Mouse (Mus musculus) cortical plate, adult 2 months (tissue): ENCODE data around the gene Gpr158. TPM values are rescaled to one million over a fixed set of nuclear protein-coding genes. Genes with fewer than 3 reads are reported as not detected.
A peak's percentile ranks its signal among the peaks of the same experiment; 100 is the strongest.

Experiments
- H3K27ac ChIP-seq: fragments of 200-500 bp; 2 replicates; pipeline ENCODE4 v1.5.1; 2012; ENCODE audit warnings: low read length, control low read depth, inconsistent platforms; ENCODE audit not compliant: insufficient read depth
- H3K4me1 ChIP-seq: fragments of 200-500 bp; 2 replicates; pipeline ENCODE4 v1.6.1; 2011; ENCODE audit warnings: low read length; ENCODE audit not compliant: control insufficient read depth, insufficient read depth
- H3K4me3 ChIP-seq: fragments of 200-500 bp; 2 replicates; pipeline ENCODE4 v1.5.1; 2011; ENCODE audit warnings: mild to moderate bottlenecking, low read length, control low read depth; ENCODE audit not compliant: insufficient read depth
- CTCF ChIP-seq: fragments of 200-500 bp; IDR thresholded peaks from 2 replicates; pipeline ENCODE4 v1.5.1; 2011; ENCODE audit warnings: mild to moderate bottlenecking, control low read depth, low read length; ENCODE audit not compliant: insufficient read depth; ENCODE audit errors: extremely low read depth
- POLR2A ChIP-seq: fragments of 200-500 bp; IDR thresholded peaks from 2 replicates; pipeline ENCODE4 v1.6.1; 2011; ENCODE audit warnings: mild to moderate bottlenecking, low read length, control low read depth; ENCODE audit not compliant: insufficient read depth; ENCODE audit errors: extremely low read depth
- polyA plus RNA-seq: library from polyadenylated mRNA; depleted of rRNA; stranded (reverse); fragments of >200 nt; gene quantifications from 2 replicates; pipeline ENCODE4 v1.2.3, GENCODE M21; 2012; rRNA removed

Gpr158 gene
- polyA plus RNA-seq, result 49.3 and 56.8 TPM in 2 replicates

GRCm38 (mm10) chr2:21367345-21368111 is at the start of gene Gpr158:
Gpr158 (plus strand) TSS chr2:21367542.
- peak within 1 kb of the TSS; percentile 96 for H3K4me3 ChIP-seq
- H3K27ac ChIP-seq, result peak within 1 kb of the TSS; percentile 82
- TF ChIP-seq POLR2A (peak; percentile 85), CTCF (no peak)
- H3K4me1 ChIP-seq, result peaks cover 3% of the 10 kb centered on the region; the same call in 1 of the 2 replicates

GRCm38 (mm10) chr2:21343821-21344220 is 23.5 kb upstream of the Gpr158 start:
- H3K27ac ChIP-seq, result no peak overlapping the region
- TF ChIP-seq POLR2A (no peak), CTCF (no peak)

GRCm38 (mm10) chr2:21368351-21369170 is 1.2 kb downstream of the Gpr158 start:
- peak overlapping the region; percentile 96 for H3K4me3 ChIP-seq
- peaks cover 3% of the 10 kb centered on the region; the same call in 1 of the 2 replicates for H3K4me1 ChIP-seq
- H3K27ac ChIP-seq, result peak overlapping the region; percentile 82
- TF ChIP-seq CTCF (no peak), POLR2A (no peak)

More at GRCm38 (mm10) chr2:21343821-21344220, 23.5 kb upstream of the Gpr158 start:
- H3K4me1 ChIP-seq, result no peaks in the 10 kb centered on the region
- no peak overlapping the region for H3K4me3 ChIP-seq

- no peak for TF ChIP-seq POLR2A
- TF ChIP-seq CTCF, result no peak
- Histone ChIP-seq H3K27ac (peak overlapping the region; percentile 82; the same call in 1 of the 2 replicates), H3K4me1 (peaks cover 3% of the 10 kb centered on the region; the same call in 1 of the 2 replicates), H3K4me3 (peak overlapping the region; percentile 96)
Observed at GRCm38 (mm10) chr2:21369171-21369485, 1.8 kb downstream of the Gpr158 start.

- Histone ChIP-seq H3K4me1 (peaks cover 3% of the 10 kb centered on the region; the same call in 1 of the 2 replicates), H3K27ac (no peak overlapping the region), H3K4me3 (peak overlapping the region; percentile 96)
- TF ChIP-seq CTCF, result no peak
- peak; percentile 30; the same call in 1 of the 2 replicates for TF ChIP-seq POLR2A
Observed at GRCm38 (mm10) chr2:21369556-21369955, 2.2 kb downstream of the Gpr158 start.

GRCm38 (mm10) chr2:21379516-21379915 is 12.2 kb downstream of the Gpr158 start:
- no peak overlapping the region for H3K4me3 ChIP-seq
- TF ChIP-seq POLR2A (no peak), CTCF (no peak)
- no peak overlapping the region for H3K27ac ChIP-seq
- peaks cover 2% of the 10 kb centered on the region; the same call in 1 of the 2 replicates for H3K4me1 ChIP-seq

- TF ChIP-seq CTCF, result no peak
- no peak for TF ChIP-seq POLR2A
- Histone ChIP-seq H3K4me3 (no peak overlapping the region), H3K4me1 (no peaks in the 10 kb centered on the region), H3K27ac (no peak overlapping the region)
Observed at GRCm38 (mm10) chr2:21392727-21393126, 25.4 kb downstream of the Gpr158 start.

- TF ChIP-seq POLR2A, result no peak
- TF ChIP-seq CTCF, result no peak
- Histone ChIP-seq H3K27ac (no peak overlapping the region), H3K4me1 (no peaks in the 10 kb centered on the region), H3K4me3 (no peak overlapping the region)
Observed at GRCm38 (mm10) chr2:21397347-21397746, 30.0 kb downstream of the Gpr158 start.

GRCm38 (mm10) chr2:21399657-21400056 is 32.3 kb downstream of the Gpr158 start:
- no peak overlapping the region for H3K27ac ChIP-seq
- TF ChIP-seq CTCF, result no peak
- TF ChIP-seq POLR2A, result no peak
- H3K4me3 ChIP-seq, result no peak overlapping the region

GRCm38 (mm10) chr2:21405617-21406016 is 38.3 kb downstream of the Gpr158 start:
- TF ChIP-seq CTCF (no peak), POLR2A (no peak)
- Histone ChIP-seq H3K27ac (no peak overlapping the region), H3K4me1 (no peaks in the 10 kb centered on the region)

More at GRCm38 (mm10) chr2:21399657-21400056, 32.3 kb downstream of the Gpr158 start:
- no peaks in the 10 kb centered on the region for H3K4me1 ChIP-seq

More at GRCm38 (mm10) chr2:21405617-21406016, 38.3 kb downstream of the Gpr158 start:
- H3K4me3 ChIP-seq, result no peak overlapping the region
